Mouse (Mus musculus): ENCODE data around the gene Zfp949.
A peak's percentile ranks its signal among the peaks of the same experiment; 100 is the strongest.

Zfp949 gene

DNA sequence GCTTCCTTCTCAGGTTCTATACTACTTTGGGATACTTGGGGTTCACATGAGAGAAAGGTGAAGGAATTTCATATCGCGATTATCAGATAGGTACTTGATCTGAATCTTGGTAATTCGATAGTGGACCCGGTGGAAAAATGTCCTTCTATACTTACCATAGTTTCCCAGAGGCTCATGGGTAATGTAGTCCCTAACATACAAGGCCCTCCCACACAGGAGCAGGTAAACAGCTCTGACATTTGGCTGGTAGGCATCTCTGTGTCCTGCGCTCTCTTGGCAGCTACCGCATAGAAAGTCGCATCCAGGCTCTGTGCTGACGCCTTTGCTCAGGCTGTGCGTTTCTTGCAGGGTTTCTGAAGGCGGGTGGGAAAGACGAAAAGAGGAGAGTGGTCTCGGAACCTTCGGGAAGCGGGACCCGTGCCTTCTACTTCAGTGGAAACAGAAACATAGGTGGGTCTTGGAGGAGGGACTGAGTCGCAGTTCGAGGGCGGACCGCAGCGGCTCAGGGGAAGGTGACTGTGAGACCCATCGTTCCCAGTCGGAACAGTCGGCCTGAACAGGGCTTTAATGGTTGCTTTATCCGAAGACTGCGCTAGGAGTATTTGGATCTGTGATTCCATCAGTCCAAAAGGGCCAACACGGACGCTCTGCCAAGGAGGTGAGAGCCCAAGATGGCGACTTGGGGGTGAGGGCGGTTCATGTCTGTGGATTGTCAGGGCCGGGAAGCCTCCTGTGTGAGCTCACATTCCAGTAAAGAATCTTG, at the start of gene Zfp949:
TSS of gene Zfp949 (plus strand) at position 170 of the 763 bp plus-strand sequence.
- peak; percentile 68 for DNase-seq (ENCODE audit: low spot score in 2 of 2)

DNA sequence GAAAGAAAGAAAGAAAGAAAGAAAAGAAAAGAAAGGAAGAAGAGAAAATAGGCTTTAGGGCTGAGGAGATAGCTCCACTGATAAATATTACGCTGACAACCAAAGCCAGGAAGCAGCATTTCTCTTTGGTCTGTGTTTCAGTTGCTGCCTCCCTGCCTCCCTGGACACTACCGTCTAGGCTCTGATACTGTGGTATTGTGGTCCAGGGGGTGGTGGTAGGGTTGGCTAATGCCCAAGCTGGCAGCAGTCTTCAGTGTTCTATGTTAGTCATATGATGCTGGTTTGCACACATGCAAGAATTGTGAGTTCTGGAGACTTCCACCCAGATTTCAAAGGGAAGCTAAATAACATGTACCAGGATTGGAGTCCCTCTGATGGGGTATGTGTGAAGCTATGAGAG, 47.7 kb upstream of the Zfp949 start:
- no peak for DNase-seq (ENCODE audit: low spot score in 2 of 2)

DNA sequence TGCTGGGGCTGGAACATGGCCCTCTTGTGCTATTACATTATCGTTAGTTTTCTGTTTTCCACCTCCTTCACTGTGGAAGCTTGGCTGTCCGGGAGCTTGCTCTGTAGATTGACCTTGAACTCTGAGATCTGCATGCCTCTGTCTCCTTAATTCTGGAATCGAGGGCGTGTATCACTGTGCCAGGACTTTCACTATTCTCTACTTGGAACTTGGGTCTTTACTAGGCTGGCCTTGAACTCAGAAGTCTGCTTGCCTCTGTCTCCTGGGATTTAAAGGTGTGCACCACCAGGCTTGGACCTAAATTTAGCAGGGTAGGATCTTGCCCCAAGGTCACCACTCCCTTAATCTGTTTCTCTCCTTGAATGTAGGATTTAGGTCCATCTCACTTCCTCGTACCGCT, 46.0 kb upstream of the Zfp949 start:
- no peak for DNase-seq (ENCODE audit: low spot score in 2 of 2)

DNA sequence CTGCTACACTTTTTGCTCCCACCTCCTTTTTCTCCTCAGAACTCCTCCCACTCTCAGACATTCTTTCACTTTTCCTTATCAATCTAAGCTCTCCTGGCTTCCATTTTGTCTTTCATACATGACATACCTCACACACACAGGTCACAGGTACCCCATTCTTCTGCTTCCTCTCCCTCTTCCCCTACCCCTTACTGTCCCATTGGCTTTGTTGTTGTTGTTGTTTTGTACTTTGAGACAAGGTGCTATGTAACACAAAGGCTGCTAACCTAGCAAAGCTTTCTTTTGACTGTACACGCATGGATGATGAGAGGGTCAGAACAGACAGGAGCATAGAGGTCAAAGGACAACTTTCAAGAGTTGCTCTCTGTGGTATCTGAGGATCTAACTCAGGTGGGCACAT, 32.3 kb upstream of the Zfp949 start:
- DNase-seq (ENCODE audit: low spot score in 2 of 2) = no peak

DNA sequence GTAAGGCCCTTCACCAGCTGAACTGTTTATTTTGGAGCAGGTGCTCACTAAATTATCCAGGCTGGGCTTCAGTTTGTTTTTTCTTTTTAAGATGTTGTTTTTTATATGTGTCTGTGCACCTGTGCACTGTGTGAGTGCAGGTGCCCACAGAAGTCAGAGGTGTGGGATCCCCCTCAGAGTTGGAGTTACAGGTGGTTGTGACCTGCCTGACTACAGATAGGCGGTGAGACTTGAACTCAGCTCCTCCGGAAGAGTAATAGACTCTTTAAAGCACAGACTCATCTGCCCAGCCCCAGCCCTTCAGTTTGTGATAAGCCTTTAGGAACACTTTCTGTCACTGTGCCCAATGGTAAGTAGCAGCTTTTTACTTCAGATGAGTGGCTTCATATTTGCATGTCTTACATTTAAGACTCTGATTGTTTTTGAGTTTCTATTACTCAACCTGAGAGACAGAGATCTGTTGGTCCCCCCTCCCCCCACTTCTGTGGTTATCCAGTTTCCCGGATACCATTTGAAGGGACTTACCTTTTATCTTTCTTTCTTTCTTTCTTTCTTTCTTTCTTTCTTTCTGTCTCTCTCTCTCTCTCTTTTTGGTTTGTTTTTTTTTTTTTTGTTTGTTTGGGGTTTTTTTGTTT, 31.3 kb upstream of the Zfp949 start:
- no peak for DNase-seq (ENCODE audit: low spot score in 2 of 2)

DNA sequence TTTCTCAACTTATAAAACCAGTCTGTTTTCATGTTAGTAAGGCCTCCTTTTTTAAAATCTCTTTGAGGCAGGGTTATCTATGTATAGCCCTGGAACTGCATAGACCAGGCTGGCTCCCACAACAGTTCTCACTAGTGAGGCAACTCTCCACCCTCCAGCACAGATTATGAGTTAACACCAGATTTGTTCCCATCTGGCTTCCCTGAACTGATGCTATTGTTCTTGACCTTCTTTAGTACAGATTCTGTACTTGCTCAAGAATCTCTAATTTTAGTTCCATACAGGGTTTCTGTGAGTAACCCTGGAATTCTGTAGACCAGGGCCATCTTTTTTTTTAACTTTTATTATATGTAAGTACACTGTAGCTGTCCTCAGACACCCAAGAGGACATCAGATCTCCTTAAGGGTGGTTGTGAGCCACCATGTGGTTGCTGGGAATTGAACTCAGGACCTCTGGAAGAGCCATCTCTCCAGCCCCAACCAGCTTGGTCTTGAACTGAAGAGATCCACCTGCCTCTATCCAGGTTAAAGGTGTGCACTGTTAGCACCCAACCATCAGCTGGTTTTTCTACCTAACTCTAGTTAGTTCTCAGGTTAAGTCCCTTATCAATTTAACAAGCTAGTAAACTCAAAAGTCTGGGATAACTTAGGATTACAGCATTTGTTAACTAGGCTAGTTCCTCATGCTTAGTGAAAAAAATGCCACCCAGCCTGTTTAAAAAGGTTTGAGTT, 28.3 kb upstream of the Zfp949 start:
- no peak for DNase-seq (ENCODE audit: low spot score in 2 of 2)

DNA sequence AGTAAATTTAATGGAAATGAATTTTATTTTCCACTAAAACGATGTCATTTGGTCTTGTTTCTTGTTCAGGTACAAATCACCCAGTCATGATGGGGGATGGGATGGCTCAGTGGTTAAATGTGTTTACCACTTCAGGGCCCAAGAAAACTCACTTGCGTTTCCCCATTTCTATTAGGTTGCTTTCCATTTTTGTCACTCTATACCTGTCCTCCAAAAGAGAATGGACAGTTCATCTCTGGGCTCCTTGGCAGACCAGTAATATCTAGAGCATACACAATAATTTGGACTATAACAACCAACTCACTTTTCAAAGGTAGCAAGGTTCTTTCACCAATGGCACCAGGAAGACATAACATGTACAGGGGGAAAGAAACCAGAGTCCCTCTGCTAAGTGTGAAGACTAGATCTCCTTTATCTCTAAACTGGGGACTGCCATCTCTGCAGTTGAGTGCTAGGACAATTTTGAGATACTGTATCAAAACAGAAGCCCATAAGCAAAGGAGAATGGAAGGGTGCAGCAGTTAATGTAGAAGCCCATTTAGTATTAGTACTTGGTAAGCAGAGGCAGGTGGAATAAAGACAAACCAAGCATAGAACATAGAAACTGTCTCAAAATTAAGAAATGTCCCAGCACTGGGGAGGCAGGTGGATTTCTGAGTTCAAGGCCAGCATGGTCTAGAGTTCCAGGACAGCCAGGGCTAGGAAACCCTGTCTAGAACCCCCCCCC, 27.5 kb upstream of the Zfp949 start:
- no peak for DNase-seq (ENCODE audit: low spot score in 2 of 2)

DNA sequence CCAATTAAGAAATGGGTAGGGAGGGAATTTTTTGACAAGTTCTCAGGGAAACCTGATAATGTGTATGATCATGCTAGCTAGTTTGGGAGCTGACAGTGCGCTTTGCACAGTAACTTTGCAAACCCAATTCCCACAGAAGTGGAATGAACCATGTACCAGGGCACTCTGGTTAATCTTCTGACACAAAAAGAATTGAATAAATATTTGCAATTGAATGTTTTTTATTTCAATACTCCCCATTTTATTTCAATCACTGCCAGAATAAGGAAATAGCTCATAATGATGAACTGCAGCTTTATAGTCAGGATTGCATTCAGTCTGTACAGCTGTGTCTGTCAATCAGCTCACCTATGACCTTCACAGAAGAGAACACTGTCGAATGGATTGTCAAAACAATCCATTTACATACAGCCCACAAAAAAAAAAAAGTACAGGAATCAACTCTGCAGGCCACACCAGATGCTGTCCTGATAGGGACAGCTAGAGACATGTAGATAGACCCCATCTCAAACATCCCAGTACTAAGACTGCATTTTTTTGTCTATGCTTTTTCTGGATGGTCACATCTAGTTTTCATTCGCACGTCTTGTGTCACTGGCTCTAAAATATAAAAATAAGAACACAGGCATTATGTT, 26.9 kb upstream of the Zfp949 start:
- DNase-seq (ENCODE audit: low spot score in 2 of 2) = no peak

DNA sequence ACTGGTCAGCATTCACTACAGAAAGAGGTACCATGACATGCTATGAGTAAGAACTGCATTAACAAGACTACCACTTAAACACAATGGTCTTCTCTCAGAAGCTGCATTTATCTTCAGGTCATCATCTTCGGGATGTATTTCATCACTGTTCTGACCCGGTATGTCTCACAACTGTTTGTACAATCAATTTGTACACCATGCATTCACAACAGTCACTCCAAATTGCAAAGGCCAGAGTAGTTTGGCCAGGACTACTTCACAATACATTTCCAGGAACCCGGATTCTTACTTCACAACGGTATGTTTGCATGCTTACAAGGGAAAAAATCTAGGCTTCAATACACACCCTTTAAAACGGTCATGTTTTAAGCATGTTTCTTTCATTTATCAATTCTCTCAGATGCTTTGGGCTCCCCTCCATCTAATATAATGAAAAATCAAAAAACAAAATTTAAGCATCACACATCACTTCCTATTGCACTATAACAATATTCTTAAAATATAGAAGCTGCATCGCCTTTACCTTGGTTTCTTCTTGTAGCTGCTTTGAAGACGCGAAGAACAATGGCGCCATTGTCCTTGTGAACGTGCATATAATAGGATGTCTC, 25.8 kb upstream of the Zfp949 start:
- no peak for DNase-seq (ENCODE audit: low spot score in 2 of 2)

DNA sequence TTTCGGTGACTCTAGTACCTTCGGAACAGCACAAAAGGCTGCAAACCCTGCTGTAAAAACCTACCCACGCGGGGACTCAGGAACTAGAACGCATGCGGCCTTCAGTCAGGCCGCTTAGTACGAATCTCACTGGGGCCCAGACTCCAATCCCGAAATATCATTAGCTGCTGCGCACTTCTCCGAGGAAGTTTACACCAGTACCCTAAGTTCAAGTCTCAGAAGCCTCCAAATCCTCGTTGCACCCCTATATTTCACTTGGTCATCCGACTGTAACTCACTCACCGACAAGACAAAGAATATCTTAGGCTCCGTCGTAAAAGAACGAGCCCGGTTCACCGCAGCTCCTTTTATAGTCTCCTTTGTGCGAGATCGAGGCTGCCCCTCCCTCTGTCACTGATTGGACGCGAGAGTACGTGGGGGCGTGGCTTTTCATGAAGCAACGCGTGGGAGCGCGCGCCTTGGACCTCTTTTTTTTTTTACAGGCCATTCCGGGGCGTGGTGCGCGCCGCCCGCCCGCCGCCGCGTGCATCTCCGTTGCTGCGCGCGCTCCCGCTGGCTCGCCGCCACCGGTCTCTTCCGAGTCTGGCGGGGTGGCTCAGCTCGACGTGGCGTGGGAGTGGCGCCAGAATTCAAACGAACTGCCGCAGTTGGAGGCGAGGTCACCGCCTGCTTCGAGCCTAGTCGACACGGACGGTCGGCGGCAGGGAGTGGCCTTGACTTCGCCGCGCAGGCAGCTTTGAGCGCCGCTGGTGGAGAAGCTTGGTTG, 25.1 kb upstream of the Zfp949 start:
- peak; percentile 96 for DNase-seq (ENCODE audit: low spot score in 2 of 2)

DNA sequence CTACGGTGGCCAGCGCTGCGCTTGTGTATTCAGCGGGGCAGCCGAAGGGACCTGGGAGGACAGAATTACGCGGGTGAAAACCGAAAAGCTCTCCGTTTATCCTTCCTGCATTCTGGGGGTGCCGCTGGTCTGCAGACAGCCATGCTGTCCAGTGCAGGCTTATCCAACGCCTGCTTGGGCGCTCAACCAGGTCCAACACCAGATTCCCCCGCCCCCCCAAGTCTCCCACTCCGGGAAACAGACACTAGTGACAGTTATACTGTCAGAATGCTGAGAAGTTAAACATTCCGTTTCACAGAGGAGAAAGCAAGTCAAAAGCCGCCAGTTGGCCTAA, 24.5 kb upstream of the Zfp949 start:
- no peak for DNase-seq (ENCODE audit: low spot score in 2 of 2)

DNA sequence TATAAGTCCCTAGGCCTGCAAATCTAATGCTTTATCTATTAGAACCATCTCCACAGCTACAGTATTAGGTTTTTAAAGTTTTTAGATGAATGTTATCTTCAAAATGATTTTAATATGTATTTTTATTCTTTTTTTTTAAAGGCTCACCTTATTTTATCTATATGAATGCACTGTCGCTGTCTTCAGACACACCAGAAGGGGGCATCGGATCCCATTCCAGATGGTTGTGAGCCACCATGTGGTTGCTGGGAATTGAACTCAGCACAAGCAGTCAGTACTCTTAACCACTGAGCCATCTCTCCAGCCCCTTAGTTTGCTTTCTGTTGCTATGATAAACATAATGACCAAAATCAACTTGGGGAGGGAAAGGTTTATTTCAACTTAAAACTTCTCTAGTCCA, 23.5 kb upstream of the Zfp949 start:
- no peak for DNase-seq (ENCODE audit: low spot score in 2 of 2)

DNA sequence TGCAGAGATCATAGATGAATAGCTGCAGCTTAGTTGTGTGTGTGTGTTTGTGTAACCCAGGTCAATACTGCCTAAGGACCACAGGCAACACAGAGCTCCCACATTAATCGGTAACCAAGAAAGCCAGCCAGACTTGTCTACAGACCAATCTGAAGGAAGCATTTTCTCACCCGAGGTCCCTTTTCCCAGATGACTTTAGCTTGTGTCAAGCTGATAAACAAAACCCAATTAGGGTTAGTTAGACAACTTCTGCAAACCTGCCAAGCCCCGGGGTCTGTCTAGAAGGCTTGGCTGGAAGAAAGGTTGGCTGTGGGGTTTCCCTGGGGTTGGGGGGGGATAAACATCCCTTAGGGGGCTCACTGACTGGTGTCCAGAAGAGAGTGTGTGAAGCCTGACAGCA, 23.0 kb upstream of the Zfp949 start:
- DNase-seq (ENCODE audit: low spot score in 2 of 2) = no peak

DNA sequence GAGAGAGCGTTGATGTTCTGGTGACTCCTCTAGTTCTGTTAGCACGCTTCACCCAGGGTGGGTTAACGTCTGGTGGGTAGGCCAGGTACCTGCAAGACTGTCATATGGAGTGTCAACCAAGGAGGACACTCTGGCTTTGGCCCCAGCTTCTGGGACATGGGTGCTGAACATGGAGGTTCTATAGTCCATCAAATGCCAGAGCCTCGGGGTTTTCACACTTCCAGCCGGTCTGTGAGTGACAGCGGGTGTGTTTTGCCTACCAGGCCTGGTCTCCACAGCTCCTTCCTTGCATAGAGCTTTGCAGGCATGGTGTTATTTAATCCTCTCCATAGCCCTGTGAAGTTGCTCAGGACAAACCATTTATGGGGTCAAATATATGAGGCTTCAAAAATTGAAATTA, 22.5 kb upstream of the Zfp949 start:
- DNase-seq (ENCODE audit: low spot score in 2 of 2) = no peak

DNA sequence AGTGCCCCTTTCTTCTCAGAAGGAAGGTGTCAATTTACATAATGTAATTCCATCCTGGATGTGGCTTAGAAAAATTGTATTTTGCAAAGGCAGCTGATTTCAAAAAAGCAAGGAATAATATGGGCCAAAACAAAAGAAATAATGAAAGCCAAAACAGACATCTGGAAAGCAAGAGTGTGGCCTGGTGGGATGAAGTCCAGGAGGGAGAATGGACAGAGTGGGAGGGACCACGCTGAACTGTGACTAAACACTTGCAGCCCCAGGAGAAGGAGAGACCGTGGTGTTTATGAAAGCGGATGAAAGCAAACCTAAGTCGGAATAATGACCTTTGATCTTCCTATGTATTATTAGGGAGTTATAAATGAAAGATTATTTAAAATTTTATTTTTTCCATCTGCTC, 19.9 kb upstream of the Zfp949 start:
- DNase-seq (ENCODE audit: low spot score in 2 of 2) = no peak

DNA sequence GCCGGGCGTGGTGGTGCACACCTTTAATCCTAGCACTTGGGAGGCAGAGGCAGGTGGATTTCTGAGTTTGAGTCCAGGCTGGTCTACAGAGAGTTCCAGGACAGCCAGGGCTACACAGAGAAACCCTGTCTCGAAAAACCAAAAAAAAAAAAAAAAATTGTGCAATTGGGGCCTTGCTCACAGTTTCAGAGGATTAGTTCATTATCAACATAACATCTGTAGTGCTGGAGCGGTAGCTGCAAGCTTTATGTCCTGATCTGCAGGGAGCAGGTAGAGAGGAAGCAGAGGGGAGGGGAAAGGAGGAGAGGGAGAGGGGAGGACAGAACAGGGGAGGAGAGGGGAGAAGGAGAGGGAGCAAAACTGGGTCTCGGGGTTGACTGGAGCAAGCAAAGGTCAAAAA, 19.1 kb upstream of the Zfp949 start:
- no peak for DNase-seq (ENCODE audit: low spot score in 2 of 2)

DNA sequence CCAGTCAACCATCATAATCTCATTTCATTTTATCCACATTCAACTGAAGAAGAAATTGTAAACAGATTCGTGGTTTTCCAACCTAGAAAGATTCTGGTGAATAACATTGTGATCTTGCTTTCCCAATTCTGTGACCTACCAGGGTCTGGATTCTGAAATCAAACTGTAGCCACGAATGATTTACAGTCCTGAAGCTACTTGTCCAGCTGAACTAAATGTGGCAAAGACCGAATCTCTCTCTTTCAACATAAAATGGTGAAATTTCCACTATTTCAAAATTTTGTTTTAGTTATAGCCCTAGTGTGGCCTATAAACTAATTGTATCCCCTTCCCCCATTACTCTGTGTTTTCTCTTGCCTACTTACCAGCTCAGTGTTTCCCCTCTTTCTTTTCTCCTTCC, 18.2 kb upstream of the Zfp949 start:
- DNase-seq (ENCODE audit: low spot score in 2 of 2) = no peak

DNA sequence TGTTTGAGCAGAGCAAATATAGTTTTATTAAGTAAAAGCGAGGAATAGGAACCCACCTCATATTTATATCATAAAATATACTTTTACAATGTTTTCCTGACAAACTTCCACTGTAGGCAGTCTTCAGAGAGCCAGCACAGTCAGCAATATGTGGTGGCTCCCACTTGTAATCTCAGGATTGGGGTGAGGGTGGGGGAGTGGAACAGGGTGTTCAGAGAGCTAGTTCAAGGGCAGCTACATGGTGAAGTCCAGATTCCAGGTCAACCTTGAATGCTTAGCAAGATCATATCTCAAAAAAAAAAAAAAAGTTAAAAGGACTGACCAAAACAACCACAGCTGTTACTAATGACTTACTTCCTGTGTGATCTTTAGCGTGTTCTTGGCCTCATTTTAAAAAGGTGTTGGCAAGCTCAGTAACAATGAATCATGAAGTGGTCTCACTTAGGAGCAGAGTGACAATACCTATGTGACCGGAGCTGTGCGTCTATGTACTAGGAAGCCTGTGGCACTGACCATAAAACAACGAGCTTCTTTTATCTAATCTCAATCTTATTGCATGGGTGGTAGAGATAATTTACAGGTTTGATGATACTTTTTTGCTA, 17.7 kb upstream of the Zfp949 start:
- DNase-seq (ENCODE audit: low spot score in 2 of 2) = peak; percentile 44 to 78

DNA sequence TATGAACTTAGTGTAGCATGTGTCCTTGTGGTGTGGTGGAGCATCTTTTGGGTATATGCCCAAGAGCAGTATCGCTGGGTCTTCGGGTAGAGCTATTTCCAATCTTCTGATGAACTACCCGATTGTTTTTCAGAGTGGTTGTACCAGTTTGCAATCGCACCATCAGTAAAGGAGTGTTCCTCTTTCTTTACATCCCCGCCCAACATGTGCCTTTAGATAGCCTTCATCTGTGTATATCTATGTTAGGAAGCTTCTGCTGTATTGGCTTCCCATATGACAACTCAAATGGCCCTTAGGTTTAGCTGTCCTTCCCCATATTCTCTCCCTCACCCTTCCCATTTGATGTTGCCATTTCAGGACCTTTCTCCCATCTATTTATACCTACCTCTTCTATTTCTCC, 13.7 kb upstream of the Zfp949 start:
- no peak for DNase-seq (ENCODE audit: low spot score in 2 of 2)

DNA sequence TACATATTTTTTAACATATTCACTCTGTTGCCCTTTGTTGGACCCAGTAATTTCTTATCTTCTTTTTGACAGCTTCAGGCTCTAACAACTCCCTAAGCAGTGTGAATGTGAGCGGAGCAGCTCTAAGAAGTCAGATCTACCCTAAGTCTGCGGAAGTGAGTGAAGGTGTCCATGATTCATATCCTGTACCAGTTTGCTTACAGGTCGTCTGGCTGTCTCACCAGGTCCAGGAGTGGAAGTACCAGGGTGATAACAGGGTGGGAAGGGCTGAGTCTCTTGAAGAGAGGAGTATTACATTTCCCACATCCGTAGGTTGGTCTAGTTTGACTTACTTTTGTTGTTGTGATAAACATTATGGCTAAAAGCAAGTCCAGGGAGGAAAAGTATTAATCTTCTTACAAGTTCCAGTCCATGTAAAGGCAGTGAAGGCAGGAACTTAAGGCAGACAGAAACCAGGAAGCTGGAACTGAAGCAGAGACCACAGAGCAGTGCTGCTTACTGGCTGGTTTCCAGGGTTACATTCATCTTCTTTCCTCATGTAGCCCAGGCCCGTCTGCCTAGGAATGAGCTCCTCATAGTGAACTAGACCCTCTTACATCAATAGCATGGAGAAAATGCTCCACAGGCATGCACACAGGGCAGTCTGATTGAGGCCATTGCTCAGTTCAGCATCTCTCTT, 8.1 kb upstream of the Zfp949 start:
- DNase-seq (ENCODE audit: low spot score in 2 of 2) = no peak

Measured in natural killer cell, adult 2 months (primary cell).